10 mouse cellular contexts compared by ENCODE assay signal in genomic region chr13:59820836-59821235, GRCm38 (mm10). TPM values are rescaled to one million over a fixed set of nuclear protein-coding genes. Genes with fewer than 3 reads are reported as not detected.
DNase-seq lines count a peak whose midpoint lies in the region; ATAC-seq and TF ChIP-seq lines count a peak whose summit lies in the region.
"Had no signal": no experiment of that assay in that cellular context is flagged by ENCODE, and none has a peak within 500 bp of the region (broad histone marks: within the 10 kb centered on the region; RNA-seq: fewer than 3 reads in every experiment).

No protein-coding gene starts in this region.

- peaks cover 12% of the 10 kb centered on the region for H3K36me3 ChIP-seq in hindbrain, embryonic 15.5 days
- peaks cover 13% of the 10 kb centered on the region for H3K36me3 ChIP-seq in neural tube, embryonic 15.5 days

- peaks cover 19% of the 10 kb centered on the region for H3K4me1 ChIP-seq in lung, adult 2 months (ENCODE audit: control insufficient read depth, insufficient read depth, low read length)
- peaks cover 45% of the 10 kb centered on the region for H3K4me1 ChIP-seq in hindbrain, embryonic 15.5 days (replicated peaks)
- peaks cover 41% of the 10 kb centered on the region for H3K4me1 ChIP-seq in neural tube, embryonic 15.5 days

- intact Hi-C loops in gastrocnemius, adult 2 months (cut with DNase I): no loop called here
- intact Hi-C loops in gastrocnemius, postnatal 36 days (cut with DNase I): no loop called here

- no peak for ATAC-seq in hindbrain, embryonic 15.5 days (ENCODE audit: low FRiP score, low read depth)
- no peak for ATAC-seq in neural tube, embryonic 15.5 days (ENCODE audit: low FRiP score)

- WGBS in lung, adult 2 months: 32% methylated on average over 3 of the region's 3 CpGs
- WGBS in hindbrain, embryonic 15.5 days: 77% methylated on average over 3 of the region's 3 CpGs
- 81% methylated on average over 3 of the region's 3 CpGs for WGBS in neural tube, embryonic 15.5 days

- no peak for TF ChIP-seq CTCF in gastrocnemius, adult 2 months (IDR thresholded peaks at IDR 0.05)
- TF ChIP-seq CTCF in lung, adult 2 months (IDR thresholded peaks at IDR 0.05; ENCODE audit: insufficient read depth, low read length): no peak

- TF ChIP-seq POLR2A in lung, adult 2 months (IDR thresholded peaks at IDR 0.05; ENCODE audit: borderline replicate concordance, extremely low read depth, low read depth, low read length): no peak

- no peaks in the 10 kb centered on the region for H3K27me3 ChIP-seq in hindbrain, embryonic 15.5 days
- H3K27me3 ChIP-seq in neural tube, embryonic 15.5 days (replicated peaks): no peaks in the 10 kb centered on the region

- H3K9me3 ChIP-seq in hindbrain, embryonic 15.5 days: no peaks in the 10 kb centered on the region
- H3K9me3 ChIP-seq in neural tube, embryonic 15.5 days (replicated peaks): no peaks in the 10 kb centered on the region

- H3K27ac ChIP-seq in gastrocnemius, adult 2 months: peak overlapping the region; percentile 95
- H3K27ac ChIP-seq in hindbrain, embryonic 15.5 days (replicated peaks): no peak overlapping the region
- no peak overlapping the region for H3K27ac ChIP-seq in neural tube, embryonic 15.5 days (replicated peaks)

- peak overlapping the region; percentile 99 for H3K4me3 ChIP-seq in gastrocnemius, adult 2 months
- no peak overlapping the region for H3K4me3 ChIP-seq in lung, adult 2 months (replicated peaks; ENCODE audit: extremely low read depth, low read depth, low read length)
- H3K4me3 ChIP-seq in hindbrain, embryonic 15.5 days: no peak overlapping the region
- H3K4me3 ChIP-seq in neural tube, embryonic 15.5 days (replicated peaks): no peak overlapping the region

- no peak for DNase-seq in gastrocnemius, adult 2 months
- DNase-seq in gastrocnemius, postnatal 36 days: no peak
- peak; percentile 14 for DNase-seq in lung, postnatal 25 days (ENCODE audit: low spot score)
- no peak for DNase-seq in lung, adult 2 months
- DNase-seq in frontal cortex, postnatal 14 days (ENCODE audit: low spot score in 2 of 2): no peak
- DNase-seq in urinary bladder, postnatal 14 days (ENCODE audit: low spot score): no peak

- peak overlapping the region; percentile 3; the same call in 1 of the 2 replicates for H3K9ac ChIP-seq in hindbrain, embryonic 15.5 days
- H3K9ac ChIP-seq in neural tube, embryonic 15.5 days (replicated peaks): 0 out of 2 replicates have a peak overlapping the region, but pooled peaks have one; percentile 15

- H3K4me2 ChIP-seq in hindbrain, embryonic 15.5 days: peak overlapping the region; percentile 67
- H3K4me2 ChIP-seq in neural tube, embryonic 15.5 days: peak overlapping the region; percentile 80

RNA-seq across cellular contexts. Expression of gene Tut7, which starts 2.1 kb away (rescaled TPM):
- 10 to 100 TPM; 40.5 to 43.5 TPM for total RNA-seq in gastrocnemius, adult 2 months (2021)
- 10 to 100 TPM; 31.2 to 33.6 TPM for total RNA-seq in gastrocnemius, postnatal 36 days (2021)
- polyA plus RNA-seq in lung, adult 2 months (2012; rRNA removed): 20.1 and 24.5 TPM in 2 replicates
- 41.5 and 42.6 TPM in 2 replicates for polyA plus RNA-seq in hindbrain, embryonic 15.5 days (2015; fragmentation: Nextera tagmentation; extraction: Ambion mirVana)
- polyA plus RNA-seq in neural tube, embryonic 15.5 days (2015; fragmentation: Nextera tagmentation; extraction: Ambion mirVana): 41.7 and 46.3 TPM in 2 replicates

RNA-seq across cellular contexts. Expression of gene Gm49354, which starts 38.8 kb away (rescaled TPM):
- total RNA-seq in gastrocnemius, adult 2 months (2021): not detected
- total RNA-seq in gastrocnemius, postnatal 36 days (2021): not detected
- polyA plus RNA-seq in lung, adult 2 months (2012; rRNA removed): not detected in 2 replicates
- not detected in 2 replicates for polyA plus RNA-seq in hindbrain, embryonic 15.5 days (2015; fragmentation: Nextera tagmentation; extraction: Ambion mirVana)
- polyA plus RNA-seq in neural tube, embryonic 15.5 days (2015; fragmentation: Nextera tagmentation; extraction: Ambion mirVana): not detected in 2 replicates
- total RNA-seq: left cerebral cortex, postnatal 10 days had no signal
- polyA plus RNA-seq: frontal cortex, adult 2 months had no signal

RNA-seq across cellular contexts. Expression of gene Isca1, which starts 51.2 kb away (rescaled TPM):
- 100 to 1,000 TPM; 185 to 198 TPM for total RNA-seq in gastrocnemius, adult 2 months (2021)
- total RNA-seq in gastrocnemius, postnatal 36 days (2021): 100 to 1,000 TPM; 179 to 181 TPM
- polyA plus RNA-seq in lung, adult 2 months (2012; rRNA removed): 59.0 and 82.1 TPM in 2 replicates
- 160 and 163 TPM in 2 replicates for polyA plus RNA-seq in hindbrain, embryonic 15.5 days (2015; fragmentation: Nextera tagmentation; extraction: Ambion mirVana)
- 158 and 171 TPM in 2 replicates for polyA plus RNA-seq in neural tube, embryonic 15.5 days (2015; fragmentation: Nextera tagmentation; extraction: Ambion mirVana)
